Mouse (Mus musculus): ENCODE data around the gene Zfp2. TPM values are rescaled to one million over a fixed set of nuclear protein-coding genes. Genes with fewer than 3 reads are reported as not detected.
A peak's percentile ranks its signal among the peaks of the same experiment; 100 is the strongest.

Zfp2 gene
- polyA plus RNA-seq, 1 experiment from 2014 or later = 2.1 TPM

DNA sequence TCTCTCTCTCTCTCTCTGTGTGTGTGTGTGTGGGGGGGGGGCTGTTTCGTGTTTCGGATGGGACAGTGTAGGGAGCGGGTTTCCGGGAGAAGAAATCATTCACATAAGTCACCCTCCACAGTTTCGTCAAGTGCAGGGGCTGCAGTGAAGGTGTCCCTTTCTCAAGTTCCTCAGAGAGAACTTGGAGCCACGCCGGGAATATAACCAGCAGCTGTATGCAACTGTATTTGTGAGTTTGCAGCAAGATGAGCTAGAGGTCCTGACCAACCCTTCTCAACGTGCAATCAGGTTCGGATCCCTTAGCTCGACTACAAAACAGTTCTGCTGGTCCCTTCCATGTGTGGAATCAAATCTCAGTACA is 29.1 kb downstream of the Zfp2 start:
- no peak for ATAC-seq
- no peak for TF ChIP-seq CTCF (IDR thresholded peaks at IDR 0.05; ENCODE audit: low read depth)
- H3K9ac ChIP-seq (ENCODE audit: low read depth, low read length) = no peak overlapping the region
- H3K27me3 ChIP-seq (replicated peaks; ENCODE audit: control insufficient read depth, insufficient read depth, low read length) = no peaks in the 10 kb centered on the region
- H3K4me2 ChIP-seq (replicated peaks; ENCODE audit: low read depth) = peak overlapping the region; percentile 64
- WGBS = 17% methylated on average over 10 of the region's 10 CpGs
- H3K4me1 ChIP-seq (replicated peaks; ENCODE audit: control insufficient read depth, insufficient read depth, low read length) = no peaks in the 10 kb centered on the region
- no peaks in the 10 kb centered on the region for H3K36me3 ChIP-seq (ENCODE audit: control insufficient read depth, insufficient read depth)
- H3K4me3 ChIP-seq (ENCODE audit: low read depth, low read length) = peak overlapping the region; percentile 29
- no peaks in the 10 kb centered on the region for H3K9me3 ChIP-seq (ENCODE audit: control insufficient read depth)
- no peak overlapping the region for H3K27ac ChIP-seq (ENCODE audit: low read depth, low read length)

GRCm38 (mm10) chr11:50886231-50886932 is 29.6 kb downstream of the Zfp2 start:
- no peak for ATAC-seq
- Histone ChIP-seq H3K27ac (ENCODE audit: low read depth, low read length) (no peak overlapping the region), H3K9me3 (ENCODE audit: control insufficient read depth) (no peaks in the 10 kb centered on the region), H3K4me2 (replicated peaks; ENCODE audit: low read depth) (peak overlapping the region; percentile 64), H3K27me3 (replicated peaks; ENCODE audit: control insufficient read depth, insufficient read depth, low read length) (no peaks in the 10 kb centered on the region), H3K4me3 (ENCODE audit: low read depth, low read length) (no peak overlapping the region), H3K4me1 (replicated peaks; ENCODE audit: control insufficient read depth, insufficient read depth, low read length) (no peaks in the 10 kb centered on the region), H3K9ac (ENCODE audit: low read depth, low read length) (no peak overlapping the region), H3K36me3 (ENCODE audit: control insufficient read depth, insufficient read depth) (no peaks in the 10 kb centered on the region)
- no peak for TF ChIP-seq CTCF (IDR thresholded peaks at IDR 0.05; ENCODE audit: low read depth)
- 47% methylated on average over 8 of the region's 8 CpGs for WGBS

- no peak for ATAC-seq
- no peaks in the 10 kb centered on the region for H3K27me3 ChIP-seq (replicated peaks; ENCODE audit: control insufficient read depth, insufficient read depth, low read length)
- no peak overlapping the region for H3K27ac ChIP-seq (ENCODE audit: low read depth, low read length)
- no peak overlapping the region for H3K4me3 ChIP-seq (ENCODE audit: low read depth, low read length)
- H3K9ac ChIP-seq (ENCODE audit: low read depth, low read length) = no peak overlapping the region
- TF ChIP-seq CTCF (IDR thresholded peaks at IDR 0.05; ENCODE audit: low read depth) = peak; percentile 35; the same call in 1 of the 2 replicates
- H3K9me3 ChIP-seq (ENCODE audit: control insufficient read depth) = no peaks in the 10 kb centered on the region
- H3K36me3 ChIP-seq (ENCODE audit: control insufficient read depth, insufficient read depth) = no peaks in the 10 kb centered on the region
- WGBS = 72% methylated on average over 3 of the region's 3 CpGs
- H3K4me1 ChIP-seq (replicated peaks; ENCODE audit: control insufficient read depth, insufficient read depth, low read length) = no peaks in the 10 kb centered on the region
- H3K4me2 ChIP-seq (replicated peaks; ENCODE audit: low read depth) = no peak overlapping the region
These were observed 32.2 kb downstream of the Zfp2 start for GRCm38 (mm10) chr11:50883756-50884155.

- ATAC-seq = no peak
- H3K9me3 ChIP-seq (ENCODE audit: control insufficient read depth) = no peaks in the 10 kb centered on the region
- no peaks in the 10 kb centered on the region for H3K4me1 ChIP-seq (replicated peaks; ENCODE audit: control insufficient read depth, insufficient read depth, low read length)
- H3K36me3 ChIP-seq (ENCODE audit: control insufficient read depth, insufficient read depth) = no peaks in the 10 kb centered on the region
- H3K4me3 ChIP-seq (ENCODE audit: low read depth, low read length) = no peak overlapping the region
- H3K9ac ChIP-seq (ENCODE audit: low read depth, low read length) = no peak overlapping the region
- H3K27me3 ChIP-seq (replicated peaks; ENCODE audit: control insufficient read depth, insufficient read depth, low read length) = no peaks in the 10 kb centered on the region
- TF ChIP-seq CTCF (IDR thresholded peaks at IDR 0.05; ENCODE audit: low read depth) = no peak
- no peak overlapping the region for H3K27ac ChIP-seq (ENCODE audit: low read depth, low read length)
- H3K4me2 ChIP-seq (replicated peaks; ENCODE audit: low read depth) = no peak overlapping the region
- 73% methylated on average over 3 of the region's 3 CpGs for WGBS
These were observed 37.3 kb downstream of the Zfp2 start for GRCm38 (mm10) chr11:50878641-50879040.

- H3K4me2 ChIP-seq (replicated peaks; ENCODE audit: low read depth) = peak overlapping the region; percentile 64
- H3K9me3 ChIP-seq (ENCODE audit: control insufficient read depth) = no peaks in the 10 kb centered on the region
- under 1% methylated on average over 71 of the region's 72 CpGs for WGBS
- no peak for TF ChIP-seq CTCF (IDR thresholded peaks at IDR 0.05; ENCODE audit: low read depth)
- H3K4me3 ChIP-seq (ENCODE audit: low read depth, low read length) = peak overlapping the region; percentile 33
- H3K27me3 ChIP-seq (replicated peaks; ENCODE audit: control insufficient read depth, insufficient read depth, low read length) = peaks cover 54% of the 10 kb centered on the region
- H3K27ac ChIP-seq (ENCODE audit: low read depth, low read length) = no peak overlapping the region
- ATAC-seq = no peak
- no peaks in the 10 kb centered on the region for H3K4me1 ChIP-seq (replicated peaks; ENCODE audit: control insufficient read depth, insufficient read depth, low read length)
- H3K9ac ChIP-seq (ENCODE audit: low read depth, low read length) = no peak overlapping the region
- no peaks in the 10 kb centered on the region for H3K36me3 ChIP-seq (ENCODE audit: control insufficient read depth, insufficient read depth)
These were observed 64.9 kb downstream of the Zfp2 start for GRCm38 (mm10) chr11:50850989-50851601.

DNA sequence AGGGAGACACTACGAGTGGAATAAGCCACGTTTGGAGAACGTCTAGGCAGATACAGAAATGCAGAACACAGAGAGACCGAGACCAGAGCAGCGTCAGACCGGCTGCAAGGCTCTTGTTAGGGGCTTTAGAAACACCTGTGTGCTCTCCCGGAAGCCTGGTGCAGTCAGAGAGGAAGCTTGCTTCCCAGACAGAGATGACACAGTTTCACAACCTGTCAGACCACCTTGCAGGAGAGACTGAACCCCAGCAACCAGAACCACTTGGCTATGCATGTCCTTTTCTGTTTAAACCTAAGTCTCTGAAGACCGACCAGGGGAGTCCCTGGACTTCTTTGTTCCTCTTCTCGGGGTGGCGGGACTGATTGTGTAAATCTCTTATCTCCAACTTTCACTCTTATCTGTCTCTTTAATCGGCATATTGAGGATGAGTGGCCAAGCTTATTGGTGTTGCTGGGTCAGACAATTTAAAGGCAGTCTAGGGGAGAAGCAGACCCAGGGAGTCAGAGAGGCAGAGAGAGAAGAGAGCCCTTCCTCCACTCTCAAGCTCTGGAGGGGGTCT is 65.7 kb downstream of the Zfp2 start, which contains the start of gene Grm6:
Grm6 (plus strand) TSS at position 509 of the 559 bp plus-strand sequence.
- Histone ChIP-seq H3K9me3 (ENCODE audit: control insufficient read depth) (no peaks in the 10 kb centered on the region), H3K4me1 (replicated peaks; ENCODE audit: control insufficient read depth, insufficient read depth, low read length) (no peaks in the 10 kb centered on the region), H3K4me3 (ENCODE audit: low read depth, low read length) (peak within 1 kb of the TSS; percentile 33), H3K4me2 (replicated peaks; ENCODE audit: low read depth) (peak within 1 kb of the TSS; percentile 64), H3K27ac (ENCODE audit: low read depth, low read length) (no peak within 1 kb of the TSS), H3K9ac (ENCODE audit: low read depth, low read length) (no peak within 1 kb of the TSS), H3K36me3 (ENCODE audit: control insufficient read depth, insufficient read depth) (no peaks in the 10 kb centered on the region), H3K27me3 (replicated peaks; ENCODE audit: control insufficient read depth, insufficient read depth, low read length) (peaks cover 54% of the 10 kb centered on the region)
- no peak for ATAC-seq
- TF ChIP-seq CTCF (IDR thresholded peaks at IDR 0.05; ENCODE audit: low read depth) = no peak
- under 1% methylated on average over 11 of the region's 11 CpGs for WGBS

Measured in intestine, postnatal 0 days (tissue).